Mouse (Mus musculus) bone marrow macrophage, adult 2 months (primary cell): ENCODE measurements around the gene Bfar. TPM values are rescaled to one million over a fixed set of nuclear protein-coding genes. Genes with fewer than 3 reads are reported as not detected.
"Not testable (repeated sequence)": the region's sequence is repeated elsewhere in the genome, so short reads cannot be mapped to it uniquely, and the experiment has no call there.

Experiments used
- H3K27ac ChIP-seq: 2 replicates; pipeline ENCODE4 v1.5.1; 2012; ENCODE audit warnings: low read depth, low read length; ENCODE audit not compliant: insufficient read depth
- H3K4me1 ChIP-seq: 2 replicates; pipeline ENCODE4 v1.6.1; 2012; ENCODE audit warnings: low read length; ENCODE audit not compliant: control insufficient read depth, insufficient read depth
- H3K4me3 ChIP-seq: 2 replicates; pipeline ENCODE4 v1.5.1; 2012; ENCODE audit warnings: mild to moderate bottlenecking, low read length, moderate library complexity; ENCODE audit not compliant: insufficient read depth
- CTCF ChIP-seq: IDR thresholded peaks from 2 replicates; pipeline ENCODE4 v1.5.1; 2012; ENCODE audit warnings: low read depth, mild to moderate bottlenecking, low read length, moderate library complexity
- POLR2A ChIP-seq: IDR thresholded peaks from 2 replicates; pipeline ENCODE4 v1.6.1; 2012; ENCODE audit warnings: mild to moderate bottlenecking, low read depth, low read length, borderline replicate concordance
- polyA plus RNA-seq: library from polyadenylated mRNA; stranded (reverse); fragments of >200 nt; gene quantifications from 2 replicates; pipeline ENCODE4 v1.2.4, GENCODE M21; 2012; ENCODE audit not compliant: missing spikeins, insufficient read depth, insufficient read length

Bfar gene
- polyA plus RNA-seq, 1 experiment = 37.5 TPM

- peaks cover 19% of the 10 kb centered on the region for H3K4me1 ChIP-seq
- TF ChIP-seq CTCF (no peak), POLR2A (no peak)
- H3K27ac ChIP-seq = no peak overlapping the region
- no peak overlapping the region for H3K4me3 ChIP-seq
These were observed 69.2 kb downstream of the Bfar start for GRCm38 (mm10) chr16:13740844-13741243.

- TF ChIP-seq POLR2A (no peak), CTCF (no peak)
- Histone ChIP-seq H3K4me3 (no peak overlapping the region), H3K27ac (no peak overlapping the region), H3K4me1 (peaks cover 18% of the 10 kb centered on the region)
These were observed 76.0 kb downstream of the Bfar start for GRCm38 (mm10) chr16:13747708-13748107.

- H3K4me3 ChIP-seq = no peak overlapping the region
- peaks cover 18% of the 10 kb centered on the region for H3K4me1 ChIP-seq
- no peak for TF ChIP-seq CTCF
- no peak for TF ChIP-seq POLR2A
- no peak overlapping the region for H3K27ac ChIP-seq
These were observed 76.5 kb downstream of the Bfar start for GRCm38 (mm10) chr16:13748124-13748523.

GRCm38 (mm10) chr16:13748813-13749212 lies 77.2 kb downstream of the Bfar start:
- peaks cover 18% of the 10 kb centered on the region for H3K4me1 ChIP-seq
- H3K27ac ChIP-seq, H3K4me3 ChIP-seq: not testable (repeated sequence)

GRCm38 (mm10) chr16:13749306-13749705 lies 77.6 kb downstream of the Bfar start:
- Histone ChIP-seq H3K4me3 (no peak overlapping the region), H3K4me1 (peaks cover 16% of the 10 kb centered on the region), H3K27ac (no peak overlapping the region)
- TF ChIP-seq POLR2A (no peak), CTCF (no peak)

GRCm38 (mm10) chr16:13749981-13750380 lies 78.3 kb downstream of the Bfar start:
- TF ChIP-seq CTCF (no peak), POLR2A (no peak)
- no peak overlapping the region for H3K27ac ChIP-seq
- no peak overlapping the region for H3K4me3 ChIP-seq
- H3K4me1 ChIP-seq = peaks cover 10% of the 10 kb centered on the region

GRCm38 (mm10) chr16:13750626-13751025 lies 79.0 kb downstream of the Bfar start:
- H3K4me3 ChIP-seq = no peak overlapping the region
- no peak for TF ChIP-seq CTCF
- TF ChIP-seq POLR2A = no peak

More at GRCm38 (mm10) chr16:13750626-13751025, 79.0 kb downstream of the Bfar start:
- Histone ChIP-seq H3K27ac (no peak overlapping the region), H3K4me1 (peaks cover 8% of the 10 kb centered on the region)

Other genes with a start within 250 kb of the Bfar start
- 11.6 and 14.7 TPM in 2 replicates for gene Parn, start 3.7 kb upstream of the Bfar start, polyA plus RNA-seq
- gene 3110001I22Rik, start 71 bp downstream of the Bfar start, polyA plus RNA-seq = 3.6 TPM in 2 replicates
- gene Pla2g10, start 59.1 kb downstream of the Bfar start, polyA plus RNA-seq = not detected in 2 replicates
- gene Rrn3, start 108.8 kb downstream of the Bfar start, polyA plus RNA-seq = 14.4 and 16.7 TPM in 2 replicates
- gene Ntan1, start 147.0 kb downstream of the Bfar start, polyA plus RNA-seq = 81.3 and 90.9 TPM in 2 replicates
- 85.6 and 93.5 TPM in 2 replicates for gene Pdxdc1, start 231.3 kb downstream of the Bfar start, polyA plus RNA-seq
- 4.8 and 5.8 TPM in 2 replicates for gene Mpv17l, start 231.3 kb downstream of the Bfar start, polyA plus RNA-seq